Mouse (Mus musculus) megakaryocyte, adult 5-6 weeks (primary cell): ENCODE data around the gene Kcne2. TPM values are rescaled to one million over a fixed set of nuclear protein-coding genes. Genes with fewer than 3 reads are reported as not detected.

ENCODE experiments used
- total RNA-seq, 2 experiments: library from RNA; stranded (forward) in 1 of 2; stranded (reverse) in 1 of 2; fragments of 153-499, 151-499 nt in 1 of 2; fragments of 221-1000, 200-1000 nt in 1 of 2; gene quantifications; 2 replicates each; pipeline versions ENCODE4 v1.2.3 to v1.2.4; 2015 to 2017

Gene Kcne2
- total RNA-seq, 2 experiments from 2014 or later, result not detected

Other genes with a start within 250 kb of the Kcne2 start
- gene Mrps6, start 234.1 kb upstream of the Kcne2 start, total RNA-seq (2015), result 8.9 and 10.2 TPM in 2 replicates
- 6.6 and 12.8 TPM in 2 replicates for gene Mrps6, start 234.1 kb upstream of the Kcne2 start, total RNA-seq (2017)
- not detected in 2 replicates for gene Gm49711, start 234.1 kb upstream of the Kcne2 start, total RNA-seq (2015)
- not detected in 2 replicates for gene Gm49711, start 234.1 kb upstream of the Kcne2 start, total RNA-seq (2017)
- 0.65 and 0.78 TPM in 2 replicates for gene Slc5a3, start 234.1 kb upstream of the Kcne2 start, total RNA-seq (2015)
- gene Slc5a3, start 234.1 kb upstream of the Kcne2 start, total RNA-seq (2017), result 0.95 and 1.2 TPM in 2 replicates
- gene Smim11, start 8.9 kb downstream of the Kcne2 start, total RNA-seq (2015), result 68.8 and 83.8 TPM in 2 replicates
- 122 and 134 TPM in 2 replicates for gene Smim11, start 8.9 kb downstream of the Kcne2 start, total RNA-seq (2017)
- gene Fam243, start 29.1 kb downstream of the Kcne2 start, total RNA-seq (2015), result not detected in 2 replicates
- gene Fam243, start 29.1 kb downstream of the Kcne2 start, total RNA-seq (2017), result not detected in 2 replicates
- gene Kcne1, start 67.1 kb downstream of the Kcne2 start, total RNA-seq (2015), result not detected in 2 replicates
- gene Kcne1, start 67.1 kb downstream of the Kcne2 start, total RNA-seq (2017), result not detected in 2 replicates
- gene Rcan1, start 178.5 kb downstream of the Kcne2 start, total RNA-seq (2015), result 8.6 and 8.8 TPM in 2 replicates
- gene Rcan1, start 178.5 kb downstream of the Kcne2 start, total RNA-seq (2017), result 8.8 and 11.5 TPM in 2 replicates
- gene Clic6, start 193.3 kb downstream of the Kcne2 start, total RNA-seq (2015), result not detected in 2 replicates
- gene Clic6, start 193.3 kb downstream of the Kcne2 start, total RNA-seq (2017), result not detected in 2 replicates